Mouse (Mus musculus): Measurements from ENCODE around the gene Fahd1. TPM values are rescaled to one million over a fixed set of nuclear protein-coding genes. Genes with fewer than 3 reads are reported as not detected.

Gene Fahd1
- polyA plus RNA-seq, 1 experiment from 2014 or later = 16.6 TPM

- ATAC-seq (ENCODE audit: insufficient number of reproducible peaks, low FRiP score, low TSS enrichment, low read depth) = peak; percentile 20; the same call in 1 of the 2 replicates
- peak; percentile 89 for DNase-seq (ENCODE audit: low spot score)
- Histone ChIP-seq H3K4me3 (ENCODE audit: low read depth, low read length) (peak within 1 kb of the TSS; percentile 81), H3K4me2 (ENCODE audit: low read depth, severe bottlenecking) (peak within 1 kb of the TSS; percentile 59), H3K27me3 (ENCODE audit: control insufficient read depth, insufficient read depth, low read length) (no peaks in the 10 kb centered on the region), H3K36me3 (ENCODE audit: control insufficient read depth, insufficient read depth, low read length) (peaks cover 43% of the 10 kb centered on the region), H3K27ac (replicated peaks; ENCODE audit: low read depth, low read length) (peak within 1 kb of the TSS; percentile 1; the same call in 1 of the 2 replicates), H3K9ac (ENCODE audit: low read length) (peak within 1 kb of the TSS; percentile 70), H3K4me1 (ENCODE audit: control insufficient read depth, insufficient read depth, low read length) (peaks cover 25% of the 10 kb centered on the region), H3K9me3 (ENCODE audit: control insufficient read depth, low read length) (no peaks in the 10 kb centered on the region)
- under 1% methylated on average over 62 of the region's 62 CpGs for WGBS
Measured at GRCm38 (mm10) chr17:24894995-24895547, 44.9 kb upstream of the Fahd1 start, which contains the start of the genes Eme2 and Mrps34. Eme2 (minus strand) TSS chr17:24895087. Mrps34 (plus strand) TSS chr17:24895116.

DNA sequence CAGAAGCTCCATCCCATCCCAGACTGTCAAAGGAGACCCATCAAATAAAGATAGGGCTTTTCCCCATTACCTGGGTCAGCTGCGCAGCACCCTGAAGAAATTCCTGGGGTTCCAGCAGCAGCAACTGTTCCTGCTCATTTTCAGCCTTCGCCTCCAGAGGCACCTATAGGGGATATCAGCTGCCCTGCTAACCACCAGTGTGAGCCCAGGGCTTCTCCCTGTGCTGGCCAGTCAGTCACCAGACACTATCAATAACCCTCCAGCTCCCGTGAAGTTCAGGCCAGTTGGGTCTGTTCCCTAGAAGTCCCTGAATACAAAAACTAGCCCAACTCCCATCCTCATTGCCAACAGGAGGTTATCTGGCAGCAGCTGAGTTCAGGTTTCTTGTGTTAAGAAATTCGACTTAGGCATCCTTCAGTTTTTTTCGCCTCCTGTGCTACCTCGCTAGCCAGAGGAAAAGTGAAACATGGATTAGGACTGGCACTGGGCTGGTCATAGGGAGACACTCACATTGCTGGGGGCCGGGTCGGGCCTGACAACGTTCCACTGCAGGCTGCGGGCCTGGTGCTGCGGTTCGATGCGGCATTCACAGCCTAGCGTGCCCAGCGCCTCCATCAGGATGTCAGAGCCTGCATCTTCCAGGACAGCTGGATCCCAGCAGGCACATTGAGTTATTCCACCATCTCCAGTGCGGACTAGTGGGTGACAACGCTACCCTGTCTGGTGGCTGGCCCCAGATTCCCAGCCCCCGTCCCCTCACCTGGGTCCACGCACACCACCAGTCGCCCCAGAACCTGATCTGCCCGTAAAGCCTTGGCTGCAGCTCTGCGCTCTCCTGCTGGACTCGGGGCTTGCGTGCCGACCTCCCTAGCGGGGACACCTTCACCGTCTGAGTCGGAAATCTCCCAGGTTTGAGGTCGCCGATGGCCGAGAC lies 44.2 kb upstream of the Fahd1 start:
- H3K9ac ChIP-seq (ENCODE audit: low read length) = peak overlapping the region; percentile 70
- peak overlapping the region; percentile 59 for H3K4me2 ChIP-seq (ENCODE audit: low read depth, severe bottlenecking)
- ATAC-seq (ENCODE audit: insufficient number of reproducible peaks, low FRiP score, low TSS enrichment, low read depth) (peak; percentile 6; the same call in 1 of the 2 replicates), DNase-seq (ENCODE audit: low spot score) (peak; percentile 35)
- H3K36me3 ChIP-seq (ENCODE audit: control insufficient read depth, insufficient read depth, low read length) = peaks cover 36% of the 10 kb centered on the region
- H3K27ac ChIP-seq (replicated peaks; ENCODE audit: low read depth, low read length) = no peak overlapping the region; the same call in 1 of the 2 replicates
- peaks cover 25% of the 10 kb centered on the region for H3K4me1 ChIP-seq (ENCODE audit: control insufficient read depth, insufficient read depth, low read length)
- peak overlapping the region; percentile 81 for H3K4me3 ChIP-seq (ENCODE audit: low read depth, low read length)
- no peaks in the 10 kb centered on the region for H3K27me3 ChIP-seq (ENCODE audit: control insufficient read depth, insufficient read depth, low read length)
- 11% methylated on average over 31 of the region's 31 CpGs for WGBS
- no peaks in the 10 kb centered on the region for H3K9me3 ChIP-seq (ENCODE audit: control insufficient read depth, low read length)

DNA sequence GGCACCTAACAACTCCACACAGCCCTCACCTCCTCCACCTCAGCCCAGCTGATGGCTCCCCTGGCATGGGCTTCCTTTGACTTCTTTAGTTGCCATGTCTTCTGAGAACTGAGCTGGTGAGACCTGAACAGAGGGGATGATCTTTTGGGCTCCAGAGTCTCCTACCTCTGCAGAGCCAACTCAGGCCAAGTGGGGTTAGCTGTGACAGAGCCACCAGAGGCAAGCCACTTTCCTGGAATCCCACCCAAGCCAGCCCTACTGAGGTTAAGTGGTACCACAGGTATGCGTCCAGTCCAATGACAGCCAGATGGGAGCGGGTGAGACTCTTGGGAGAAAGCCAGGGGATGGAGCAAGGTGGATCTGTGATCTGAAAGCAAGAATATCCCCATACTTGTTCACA lies 43.1 kb upstream of the Fahd1 start:
- Histone ChIP-seq H3K9me3 (ENCODE audit: control insufficient read depth, low read length) (no peaks in the 10 kb centered on the region), H3K27ac (replicated peaks; ENCODE audit: low read depth, low read length) (no peak overlapping the region), H3K4me2 (ENCODE audit: low read depth, severe bottlenecking) (no peak overlapping the region), H3K9ac (ENCODE audit: low read length) (no peak overlapping the region), H3K36me3 (ENCODE audit: control insufficient read depth, insufficient read depth, low read length) (peaks cover 27% of the 10 kb centered on the region), H3K4me3 (ENCODE audit: low read depth, low read length) (no peak overlapping the region), H3K27me3 (ENCODE audit: control insufficient read depth, insufficient read depth, low read length) (no peaks in the 10 kb centered on the region), H3K4me1 (ENCODE audit: control insufficient read depth, insufficient read depth, low read length) (peaks cover 25% of the 10 kb centered on the region)
- no peak for ATAC-seq (ENCODE audit: insufficient number of reproducible peaks, low FRiP score, low TSS enrichment, low read depth)
- no peak for DNase-seq (ENCODE audit: low spot score)
- WGBS = 89% methylated on average over 2 of the region's 2 CpGs

DNA sequence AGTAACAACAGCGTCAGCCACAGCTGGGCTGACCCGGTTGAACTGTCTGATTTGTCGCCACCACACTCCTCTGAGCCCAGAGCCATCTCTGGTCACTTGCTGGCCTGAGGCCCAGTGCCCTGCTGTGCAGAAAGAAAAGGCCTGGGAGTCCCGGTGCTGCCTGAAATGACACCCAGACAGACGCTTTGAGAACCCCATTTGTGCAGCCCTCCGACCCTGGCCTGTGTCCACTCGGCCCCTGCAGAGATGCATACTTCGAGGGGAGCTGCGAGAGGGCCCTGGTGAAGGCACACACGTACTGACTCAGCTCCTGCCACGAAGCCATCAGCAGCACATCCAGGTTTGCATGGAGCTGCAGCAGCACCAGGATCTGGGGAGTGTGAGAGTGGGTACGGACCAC lies 42.6 kb upstream of the Fahd1 start:
- ATAC-seq (ENCODE audit: insufficient number of reproducible peaks, low FRiP score, low TSS enrichment, low read depth) (no peak), DNase-seq (ENCODE audit: low spot score) (no peak)
- Histone ChIP-seq H3K27ac (replicated peaks; ENCODE audit: low read depth, low read length) (no peak overlapping the region), H3K4me2 (ENCODE audit: low read depth, severe bottlenecking) (no peak overlapping the region), H3K36me3 (ENCODE audit: control insufficient read depth, insufficient read depth, low read length) (peaks cover 23% of the 10 kb centered on the region), H3K27me3 (ENCODE audit: control insufficient read depth, insufficient read depth, low read length) (no peaks in the 10 kb centered on the region), H3K4me1 (ENCODE audit: control insufficient read depth, insufficient read depth, low read length) (peaks cover 26% of the 10 kb centered on the region), H3K9me3 (ENCODE audit: control insufficient read depth, low read length) (no peaks in the 10 kb centered on the region), H3K9ac (ENCODE audit: low read length) (no peak overlapping the region), H3K4me3 (ENCODE audit: low read depth, low read length) (no peak overlapping the region)
- 95% methylated on average over 12 of the region's 12 CpGs for WGBS

DNA sequence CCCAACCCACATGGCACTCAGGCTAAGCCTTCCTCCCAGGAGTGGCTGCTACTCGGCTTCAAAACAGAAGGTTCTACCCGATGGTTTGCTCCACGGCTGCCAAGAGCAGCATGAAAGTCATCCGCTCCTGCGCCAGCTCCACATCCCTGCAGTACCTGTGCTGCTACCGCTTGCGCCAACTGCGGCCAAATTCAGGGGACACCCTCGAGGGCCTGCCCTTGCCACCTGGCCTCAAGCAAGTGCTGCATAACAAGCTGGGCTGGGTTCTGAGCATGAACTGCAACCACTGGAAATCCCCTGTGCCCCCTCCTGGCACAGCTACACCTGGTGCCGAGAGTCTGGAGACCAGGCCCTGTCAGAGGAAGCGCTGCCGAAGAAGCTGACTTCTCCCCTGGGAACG lies 41.2 kb upstream of the Fahd1 start:
- no peak overlapping the region for H3K4me3 ChIP-seq (ENCODE audit: low read depth, low read length)
- no peaks in the 10 kb centered on the region for H3K9me3 ChIP-seq (ENCODE audit: control insufficient read depth, low read length)
- peaks cover 24% of the 10 kb centered on the region for H3K4me1 ChIP-seq (ENCODE audit: control insufficient read depth, insufficient read depth, low read length)
- H3K4me2 ChIP-seq (ENCODE audit: low read depth, severe bottlenecking) = no peak overlapping the region
- 92% methylated on average over 13 of the region's 13 CpGs for WGBS
- peaks cover 19% of the 10 kb centered on the region for H3K36me3 ChIP-seq (ENCODE audit: control insufficient read depth, insufficient read depth, low read length)
- no peaks in the 10 kb centered on the region for H3K27me3 ChIP-seq (ENCODE audit: control insufficient read depth, insufficient read depth, low read length)
- DNase-seq (ENCODE audit: low spot score) = no peak
- no peak for ATAC-seq (ENCODE audit: insufficient number of reproducible peaks, low FRiP score, low TSS enrichment, low read depth)
- no peak overlapping the region for H3K9ac ChIP-seq (ENCODE audit: low read length)
- H3K27ac ChIP-seq (replicated peaks; ENCODE audit: low read depth, low read length) = no peak overlapping the region

DNA sequence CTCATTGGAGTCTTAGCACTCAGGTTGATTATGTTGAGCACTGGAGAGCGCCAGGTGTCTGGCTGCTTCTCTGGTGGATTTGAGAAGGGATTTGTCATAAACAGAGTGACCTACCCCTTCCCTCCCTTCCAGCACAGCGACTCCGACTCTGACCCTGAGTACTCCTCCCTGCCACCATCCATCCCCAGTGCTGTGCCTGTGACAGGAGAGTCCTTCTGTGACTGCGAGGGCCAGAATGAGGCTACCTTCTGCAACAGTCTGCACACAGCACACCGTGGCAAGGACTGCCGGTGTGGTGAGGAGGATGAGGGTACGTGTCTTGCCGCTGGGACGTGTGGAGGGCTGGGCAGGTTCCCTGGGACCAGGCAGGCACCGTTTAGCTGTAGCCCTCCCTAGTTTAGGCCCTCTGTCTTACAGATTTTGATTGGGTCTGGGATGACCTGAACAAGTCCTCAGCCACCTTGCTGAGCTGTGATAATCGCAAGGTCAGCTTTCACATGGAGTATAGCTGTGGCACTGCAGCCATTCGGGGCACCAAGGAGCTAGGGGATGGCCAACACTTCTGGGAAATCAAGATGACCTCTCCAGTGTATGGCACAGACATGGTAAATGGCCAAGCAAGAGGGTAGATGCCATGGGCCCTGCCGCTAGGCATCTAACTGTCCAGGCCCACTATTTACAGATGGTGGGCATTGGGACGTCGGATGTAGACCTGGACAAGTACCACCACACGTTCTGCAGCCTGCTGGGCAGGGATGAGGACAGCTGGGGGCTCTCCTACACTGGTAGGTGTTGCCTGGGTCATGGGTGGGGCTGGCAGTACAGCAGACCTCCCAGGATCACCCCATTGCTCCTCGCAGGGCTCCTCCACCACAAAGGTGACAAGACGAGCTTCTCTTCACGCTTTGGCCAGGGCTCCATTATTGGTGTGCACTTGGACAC lies 40.3 kb upstream of the Fahd1 start:
- H3K27me3 ChIP-seq (ENCODE audit: control insufficient read depth, insufficient read depth, low read length) = no peaks in the 10 kb centered on the region
- no peak overlapping the region for H3K27ac ChIP-seq (replicated peaks; ENCODE audit: low read depth, low read length)
- peaks cover 19% of the 10 kb centered on the region for H3K4me1 ChIP-seq (ENCODE audit: control insufficient read depth, insufficient read depth, low read length)
- no peak overlapping the region for H3K4me2 ChIP-seq (ENCODE audit: low read depth, severe bottlenecking)
- H3K9ac ChIP-seq (ENCODE audit: low read length) = 0 out of 2 replicates have a peak overlapping the region, but pooled peaks have one; percentile 12
- 90% methylated on average over 19 of the region's 19 CpGs for WGBS
- DNase-seq (ENCODE audit: low spot score) (no peak), ATAC-seq (ENCODE audit: insufficient number of reproducible peaks, low FRiP score, low TSS enrichment, low read depth) (no peak)
- no peak overlapping the region for H3K4me3 ChIP-seq (ENCODE audit: low read depth, low read length)
- H3K36me3 ChIP-seq (ENCODE audit: control insufficient read depth, insufficient read depth, low read length) = peaks cover 19% of the 10 kb centered on the region
- no peaks in the 10 kb centered on the region for H3K9me3 ChIP-seq (ENCODE audit: control insufficient read depth, low read length)

DNA sequence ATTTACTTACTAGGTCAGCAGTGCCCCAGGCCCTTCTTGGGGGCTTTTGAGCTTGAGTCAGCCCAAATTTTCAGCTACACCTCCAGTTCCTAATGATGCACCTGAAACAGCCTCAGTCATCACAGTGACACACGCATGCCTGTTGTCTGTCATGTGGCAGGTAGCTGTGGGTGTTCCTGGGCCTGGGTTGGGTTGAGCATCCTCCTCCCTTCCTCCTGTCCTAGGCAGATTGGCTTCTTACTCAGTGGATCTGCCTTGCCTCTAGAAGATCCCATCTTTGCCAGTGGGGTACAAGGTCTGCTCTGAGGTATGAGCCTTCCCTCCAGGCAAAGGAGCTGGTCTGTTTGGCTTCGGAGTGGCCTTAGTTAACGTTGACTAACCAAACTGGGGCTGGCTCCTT lies 38.7 kb upstream of the Fahd1 start:
- no peaks in the 10 kb centered on the region for H3K27me3 ChIP-seq (ENCODE audit: control insufficient read depth, insufficient read depth, low read length)
- peaks cover 19% of the 10 kb centered on the region for H3K36me3 ChIP-seq (ENCODE audit: control insufficient read depth, insufficient read depth, low read length)
- no peak overlapping the region for H3K4me3 ChIP-seq (ENCODE audit: low read depth, low read length)
- ATAC-seq (ENCODE audit: insufficient number of reproducible peaks, low FRiP score, low TSS enrichment, low read depth) (no peak), DNase-seq (ENCODE audit: low spot score) (no peak)
- no peak overlapping the region for H3K27ac ChIP-seq (replicated peaks; ENCODE audit: low read depth, low read length)
- no peak overlapping the region for H3K9ac ChIP-seq (ENCODE audit: low read length)
- H3K9me3 ChIP-seq (ENCODE audit: control insufficient read depth, low read length) = no peaks in the 10 kb centered on the region
- H3K4me1 ChIP-seq (ENCODE audit: control insufficient read depth, insufficient read depth, low read length) = peaks cover 16% of the 10 kb centered on the region
- 0 out of 2 replicates have a peak overlapping the region, but pooled peaks have one; percentile 1 for H3K4me2 ChIP-seq (ENCODE audit: low read depth, severe bottlenecking)
- WGBS = 91% methylated on average over 3 of the region's 3 CpGs
